Mouse (Mus musculus): ENCODE measurements around the gene Xylt1. TPM values are rescaled to one million over a fixed set of nuclear protein-coding genes. Genes with fewer than 3 reads are reported as not detected.
A peak's percentile ranks its signal among the peaks of the same experiment; 100 is the strongest.

The Xylt1 gene
- total RNA-seq, 2 experiments from 2014 or later, result 9.3 to 12.4 TPM

- DNase-seq (ENCODE audit: low spot score in 2 of 2), result no peak
Measured at GRCm38 (mm10) chr7:117508090-117508489, 127.3 kb downstream of the Xylt1 start.

- peak in 1 of 2 experiments; percentile 39 for DNase-seq (ENCODE audit: low spot score in 2 of 2)
Measured at GRCm38 (mm10) chr7:117510113-117510512, 129.3 kb downstream of the Xylt1 start.

- no peak for DNase-seq (ENCODE audit: low spot score in 2 of 2)
Measured at GRCm38 (mm10) chr7:117512301-117512700, 131.5 kb downstream of the Xylt1 start.

GRCm38 (mm10) chr7:117515794-117516193 lies 135.0 kb downstream of the Xylt1 start:
- DNase-seq (ENCODE audit: low spot score in 2 of 2), result no peak

- DNase-seq (ENCODE audit: low spot score in 2 of 2), result no peak
Measured at GRCm38 (mm10) chr7:117516896-117517295, 136.1 kb downstream of the Xylt1 start.

- no peak for DNase-seq (ENCODE audit: low spot score in 2 of 2)
Measured at GRCm38 (mm10) chr7:117521369-117521768, 140.6 kb downstream of the Xylt1 start.

- DNase-seq (ENCODE audit: low spot score in 2 of 2), result no peak
Measured at GRCm38 (mm10) chr7:117522092-117522635, 141.4 kb downstream of the Xylt1 start.

- DNase-seq (ENCODE audit: low spot score in 2 of 2), result no peak
Measured at GRCm38 (mm10) chr7:117524430-117525214, 143.8 kb downstream of the Xylt1 start.

GRCm38 (mm10) chr7:117525678-117526077 lies 144.9 kb downstream of the Xylt1 start:
- DNase-seq (ENCODE audit: low spot score in 2 of 2), result no peak

GRCm38 (mm10) chr7:117526570-117526969 lies 145.8 kb downstream of the Xylt1 start:
- DNase-seq (ENCODE audit: low spot score in 2 of 2), result no peak

GRCm38 (mm10) chr7:117529787-117530655 lies 149.2 kb downstream of the Xylt1 start:
- no peak for DNase-seq (ENCODE audit: low spot score in 2 of 2)

GRCm38 (mm10) chr7:117532651-117533050 lies 151.9 kb downstream of the Xylt1 start:
- DNase-seq (ENCODE audit: low spot score in 2 of 2), result no peak

- no peak for DNase-seq (ENCODE audit: low spot score in 2 of 2)
Measured at GRCm38 (mm10) chr7:117533164-117533563, 152.4 kb downstream of the Xylt1 start.

- no peak for DNase-seq (ENCODE audit: low spot score in 2 of 2)
Measured at GRCm38 (mm10) chr7:117539931-117540330, 159.2 kb downstream of the Xylt1 start.

GRCm38 (mm10) chr7:117540413-117540812 lies 159.6 kb downstream of the Xylt1 start:
- DNase-seq (ENCODE audit: low spot score in 2 of 2), result no peak

- no peak for DNase-seq (ENCODE audit: low spot score in 2 of 2)
Measured at GRCm38 (mm10) chr7:117541056-117541455, 160.3 kb downstream of the Xylt1 start.

- no peak for DNase-seq (ENCODE audit: low spot score in 2 of 2)
Measured at GRCm38 (mm10) chr7:117541681-117542080, 160.9 kb downstream of the Xylt1 start.

- DNase-seq (ENCODE audit: low spot score in 2 of 2), result no peak
Measured at GRCm38 (mm10) chr7:117543041-117543440, 162.3 kb downstream of the Xylt1 start.

GRCm38 (mm10) chr7:117544126-117544525 lies 163.3 kb downstream of the Xylt1 start:
- DNase-seq (ENCODE audit: low spot score in 2 of 2), result no peak

GRCm38 (mm10) chr7:117548301-117548700 lies 167.5 kb downstream of the Xylt1 start:
- DNase-seq (ENCODE audit: low spot score in 2 of 2), result no peak

GRCm38 (mm10) chr7:117550916-117551549 lies 170.3 kb downstream of the Xylt1 start:
- DNase-seq (ENCODE audit: low spot score in 2 of 2), result no peak
